Mouse (Mus musculus) ES-Bruce4 (cell line): ENCODE measurements around the gene Rassf5.

Source experiments
- CTCF ChIP-seq: IDR thresholded peaks from one replicate; pipeline ENCODE4 v1.8.1; 2011; ENCODE audit warnings: low read depth, low read length
- EP300 ChIP-seq: IDR thresholded peaks from 2 replicates; pipeline ENCODE4 v1.6.1; 2011; ENCODE audit warnings: low read depth, low read length; ENCODE audit not compliant: insufficient read depth

DNA sequence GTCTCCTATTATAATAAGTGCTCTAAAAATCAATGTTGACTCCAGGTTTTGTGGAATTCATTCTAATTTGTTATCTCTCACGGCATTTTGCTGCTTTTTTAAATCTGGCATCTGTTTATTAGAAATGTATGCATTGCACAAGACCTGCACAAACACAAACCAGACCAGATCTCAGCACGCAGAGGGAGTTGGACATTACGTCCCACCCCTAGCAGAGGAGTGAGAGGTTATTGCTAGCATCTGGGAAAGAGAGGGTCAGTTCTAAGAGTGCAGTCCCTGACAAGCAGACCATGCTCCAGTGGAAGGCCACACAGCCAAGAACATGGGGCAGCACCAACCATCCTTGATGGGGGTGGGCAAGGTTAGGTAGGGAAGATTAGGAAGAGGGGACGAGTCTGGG lies 39.6 kb upstream of the Rassf5 start:
- TF ChIP-seq CTCF, result no peak
- no peak for TF ChIP-seq EP300
